Mouse (Mus musculus) liver, postnatal 0 days (tissue): ENCODE results near the gene Gna11. TPM values are rescaled to one million over a fixed set of nuclear protein-coding genes. Genes with fewer than 3 reads are reported as not detected.

Experiments
- ATAC-seq: fragments of 200-750 bp; cut with Nextera tagmentation; 2 replicates; pipeline ENCODE4 v1.8.0; 2017; ENCODE audit warnings: mild to moderate bottlenecking, moderate library complexity
- DNase-seq: peaks from one replicate; pipeline ENCODE4 v3.0.0-alpha.2; 2016
- H3K27ac ChIP-seq: fragments of 300-500 bp; sonication (generic); 2 replicates; pipeline ENCODE4 v1.5.1; 2014; ENCODE audit warnings: antibody characterized with exemption, moderate library complexity, mild to moderate bottlenecking, low read depth
- H3K27me3 ChIP-seq: fragments of 300-500 bp; sonication (generic); 2 replicates; pipeline ENCODE4 v1.6.1; 2014; ENCODE audit warnings: low read length, control low read depth, mixed read lengths; ENCODE audit not compliant: insufficient read depth
- H3K36me3 ChIP-seq: fragments of 300-500 bp; sonication (generic); replicated peaks from 2 replicates; pipeline ENCODE4 v1.6.1; 2014; ENCODE audit warnings: mild to moderate bottlenecking, control low read depth, low read length, moderate library complexity, mixed read lengths; ENCODE audit not compliant: insufficient read depth
- H3K4me1 ChIP-seq: fragments of 300-500 bp; sonication (generic); 2 replicates; pipeline ENCODE4 v1.6.1; 2014; ENCODE audit warnings: antibody characterized with exemption, mild to moderate bottlenecking, control low read depth; ENCODE audit not compliant: insufficient read depth
- H3K4me2 ChIP-seq: fragments of 300-500 bp; sonication (generic); 2 replicates; pipeline ENCODE4 v1.6.1; 2014; ENCODE audit warnings: low read depth, mild to moderate bottlenecking, low read length, moderate library complexity, mixed read lengths
- H3K4me3 ChIP-seq: fragments of 300-500 bp; sonication (generic); 2 replicates; pipeline ENCODE4 v1.5.1; 2014; ENCODE audit warnings: low read depth, low read length
- H3K9ac ChIP-seq: fragments of 300-500 bp; sonication (generic); replicated peaks from 2 replicates; pipeline ENCODE4 v1.6.1; 2014; ENCODE audit warnings: mild to moderate bottlenecking, moderate library complexity
- H3K9me3 ChIP-seq: fragments of 300-500 bp; sonication (generic); 2 replicates; pipeline ENCODE4 v1.6.1; 2016; ENCODE audit warnings: mild to moderate bottlenecking, control low read depth, low read length, mixed read lengths
- CTCF ChIP-seq: sonication (generic); IDR thresholded peaks from 2 replicates; pipeline ENCODE4 v1.5.1; 2016; ENCODE audit warnings: antibody characterized with exemption, low read depth
- EP300 ChIP-seq: IDR thresholded peaks from 2 replicates; pipeline ENCODE4 v1.6.1; 2016; ENCODE audit warnings: antibody characterized with exemption, low read depth, mild to moderate bottlenecking
- WGBS: fragments of 180-500 bp; shearing (Covaris S2); extraction: QIAGEN DNeasy Blood & Tissue Kit; methylation state at CpG from one replicate; pipeline ENCODE4 v1.1.7; 2014; ENCODE audit not compliant: insufficient replicate concordance; 5-methylcytosine and 5-hydroxymethylcytosine counted together
- polyA plus RNA-seq: library from polyadenylated mRNA; unstranded; fragments of >200 nt; fragmentation: Nextera tagmentation; extraction: Ambion mirVana; gene quantifications from 2 replicates; pipeline ENCODE4 v1.2.1, GENCODE M21; 2015

Gene Gna11
- polyA plus RNA-seq, 1 experiment from 2014 or later, result 18.3 TPM

DNA sequence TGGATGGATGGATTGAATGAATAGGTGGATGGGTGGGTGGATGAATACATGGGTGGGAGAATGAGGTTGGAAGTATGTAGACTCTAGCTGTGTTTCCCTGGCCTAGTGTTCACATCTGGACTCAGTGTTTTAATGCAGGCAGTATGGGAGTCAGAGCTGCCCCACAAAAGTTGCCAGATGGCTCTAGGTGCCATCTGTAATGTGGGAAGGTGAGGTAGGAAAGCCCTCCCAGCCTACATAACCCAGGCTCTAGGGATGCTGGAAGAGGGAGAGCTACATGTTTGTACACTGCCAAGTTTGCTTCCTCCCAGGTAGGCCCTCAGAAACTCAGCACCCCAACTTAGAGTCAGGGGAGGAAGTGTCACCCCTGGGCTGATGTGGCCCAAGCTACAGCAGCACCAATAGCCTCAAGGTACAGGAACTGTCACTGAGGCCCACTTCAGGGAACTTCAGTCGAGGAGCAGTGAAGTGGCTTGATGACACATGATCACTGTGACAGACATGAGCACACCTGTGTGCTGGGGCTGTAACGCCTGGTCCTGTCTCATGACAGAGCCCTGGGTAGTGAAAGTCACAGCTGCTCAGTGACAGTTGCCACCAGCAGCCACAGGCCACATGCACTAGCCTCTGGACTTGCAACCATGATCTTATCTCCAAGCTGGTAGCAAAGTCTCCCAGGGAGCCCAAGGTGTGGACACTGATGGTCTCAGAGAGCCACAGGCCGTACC, 6.5 kb downstream of the Gna11 start:
- H3K9ac ChIP-seq, result no peak overlapping the region
- no peak for DNase-seq

DNA sequence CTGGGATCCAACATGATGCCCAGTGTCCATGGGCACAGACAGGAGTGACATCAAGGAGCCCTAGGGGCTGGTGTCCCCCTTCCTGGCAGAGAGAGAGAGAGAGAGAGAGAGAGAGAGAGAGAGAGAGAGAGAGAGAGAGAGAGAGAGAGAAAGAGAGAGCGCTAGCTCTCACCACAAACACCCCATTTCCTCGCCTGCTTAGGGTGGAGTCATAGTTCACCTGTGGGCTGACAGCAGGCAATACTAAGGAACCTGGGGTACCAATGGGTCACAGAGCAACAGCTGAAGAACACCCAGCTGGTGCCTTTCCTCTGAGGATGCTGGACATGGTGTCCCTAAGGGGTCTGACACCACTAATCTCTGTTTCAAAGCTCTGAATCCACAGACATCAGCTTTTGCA, 7.6 kb downstream of the Gna11 start:
- H3K4me1 ChIP-seq, result peaks cover 18% of the 10 kb centered on the region
- no peaks in the 10 kb centered on the region for H3K9me3 ChIP-seq
- H3K36me3 ChIP-seq, result peaks cover 15% of the 10 kb centered on the region
- ATAC-seq, result no peak
- no peak for TF ChIP-seq CTCF
- TF ChIP-seq EP300, result no peak
- no peaks in the 10 kb centered on the region for H3K27me3 ChIP-seq
- H3K9ac ChIP-seq, result no peak overlapping the region
- 65% methylated on average over 2 of the region's 2 CpGs for WGBS
- H3K4me2 ChIP-seq, result no peak overlapping the region
- DNase-seq, result no peak
- H3K27ac ChIP-seq, result no peak overlapping the region
- no peak overlapping the region for H3K4me3 ChIP-seq

More for the DNA sequence above, 6.5 kb downstream of the Gna11 start:
- peaks cover 10% of the 10 kb centered on the region; the same call in 1 of the 2 replicates for H3K36me3 ChIP-seq
- no peaks in the 10 kb centered on the region for H3K27me3 ChIP-seq
- H3K4me2 ChIP-seq, result no peak overlapping the region
- no peak for TF ChIP-seq EP300
- no peak for TF ChIP-seq CTCF
- H3K4me1 ChIP-seq, result peaks cover 28% of the 10 kb centered on the region
- 0 out of 2 replicates have a peak overlapping the region, but pooled peaks have one; percentile 12 for H3K27ac ChIP-seq
- 68% methylated on average over 3 of the region's 3 CpGs for WGBS
- no peaks in the 10 kb centered on the region for H3K9me3 ChIP-seq
- ATAC-seq, result peak; percentile 10
- H3K4me3 ChIP-seq, result no peak overlapping the region

DNA sequence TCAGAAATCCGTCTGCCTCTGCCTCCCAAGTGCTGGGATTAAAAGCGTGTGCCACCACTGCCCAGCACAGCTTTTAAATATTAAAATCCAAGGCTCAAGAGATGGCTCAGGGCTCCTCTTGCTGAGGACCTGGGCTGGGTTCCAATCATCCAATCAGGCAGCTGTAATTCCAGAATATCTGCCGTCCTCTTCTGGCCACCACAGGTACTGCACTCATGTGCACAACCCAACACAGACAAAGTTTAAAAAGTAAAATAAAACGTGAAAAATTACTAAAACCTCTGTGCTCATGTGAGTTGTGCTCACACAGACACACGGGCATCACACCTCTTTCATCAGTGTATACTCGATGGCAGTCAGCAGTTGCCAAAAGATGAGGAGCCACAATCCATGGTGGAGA, 8.3 kb downstream of the Gna11 start:
- H3K9ac ChIP-seq, result no peak overlapping the region
- H3K4me2 ChIP-seq, result no peak overlapping the region
- WGBS, result 65% methylated on average over 6 of the region's 6 CpGs
- peaks cover 20% of the 10 kb centered on the region for H3K36me3 ChIP-seq
- H3K27me3 ChIP-seq, result no peaks in the 10 kb centered on the region
- ATAC-seq (peak; percentile 17; the same call in 1 of the 2 replicates), DNase-seq (no peak)
- H3K27ac ChIP-seq, result no peak overlapping the region
- TF ChIP-seq EP300 (no peak), CTCF (peak; percentile 73)
- no peaks in the 10 kb centered on the region for H3K9me3 ChIP-seq
- no peak overlapping the region for H3K4me3 ChIP-seq
- peaks cover 11% of the 10 kb centered on the region for H3K4me1 ChIP-seq

DNA sequence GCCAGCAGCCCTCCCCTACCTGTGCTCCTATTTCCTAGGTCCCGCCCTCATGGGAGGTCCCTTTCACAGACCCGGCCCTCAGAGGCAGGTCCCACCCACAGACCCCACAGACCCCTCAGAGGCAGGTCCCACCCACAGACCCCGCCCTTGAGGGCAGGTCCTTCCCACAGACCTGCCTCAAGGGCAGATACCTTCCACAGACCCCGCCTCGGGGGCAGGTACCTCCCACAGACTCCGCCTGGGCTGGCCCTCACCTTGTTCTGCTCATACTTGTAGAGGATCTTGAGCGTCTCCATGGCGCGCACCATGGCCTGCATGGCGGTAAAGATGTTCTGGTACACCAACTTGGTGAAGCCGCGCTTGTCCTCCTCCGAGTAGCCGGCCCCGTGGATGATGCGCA, 10.2 kb downstream of the Gna11 start:
- WGBS, result 82% methylated on average over 16 of the region's 16 CpGs
- peaks cover 3% of the 10 kb centered on the region; the same call in 1 of the 2 replicates for H3K4me1 ChIP-seq
- H3K36me3 ChIP-seq, result peaks cover 32% of the 10 kb centered on the region
- H3K27ac ChIP-seq, result no peak overlapping the region
- no peaks in the 10 kb centered on the region for H3K27me3 ChIP-seq
- H3K4me2 ChIP-seq, result no peak overlapping the region
- DNase-seq, result no peak
- no peak for TF ChIP-seq CTCF
- TF ChIP-seq EP300, result no peak
- ATAC-seq, result no peak
- no peak overlapping the region for H3K4me3 ChIP-seq
- no peak overlapping the region for H3K9ac ChIP-seq
- no peaks in the 10 kb centered on the region for H3K9me3 ChIP-seq

DNA sequence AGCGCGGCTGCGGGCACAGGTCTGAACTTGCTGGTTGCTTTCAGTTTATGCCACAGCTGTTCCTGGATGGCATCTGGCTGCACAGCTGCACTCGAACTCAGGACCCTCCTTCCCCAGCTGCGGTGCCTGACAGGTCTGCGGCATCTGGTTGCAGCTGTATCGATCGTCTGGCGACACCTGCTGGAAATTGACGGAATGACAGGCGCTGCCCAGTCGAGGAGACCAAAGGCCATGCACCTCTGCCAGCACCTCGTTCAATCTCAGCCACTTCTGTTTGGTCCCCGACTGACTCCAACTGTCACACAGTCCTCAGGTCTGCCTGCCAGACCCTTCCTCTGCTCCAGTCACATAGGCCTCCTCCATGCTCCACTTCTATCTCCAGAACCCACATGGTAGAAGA, 18.2 kb downstream of the Gna11 start:
- peak; percentile 99 for TF ChIP-seq CTCF
- no peak for TF ChIP-seq EP300
- no peaks in the 10 kb centered on the region for H3K27me3 ChIP-seq
- H3K4me1 ChIP-seq, result peaks cover 21% of the 10 kb centered on the region
- H3K4me2 ChIP-seq, result no peak overlapping the region
- H3K9me3 ChIP-seq, result no peaks in the 10 kb centered on the region
- no peak overlapping the region for H3K27ac ChIP-seq
- peaks cover 15% of the 10 kb centered on the region for H3K36me3 ChIP-seq
- 5% methylated on average over 14 of the region's 14 CpGs for whole genome bisulfite sequencing
- no peak overlapping the region for H3K9ac ChIP-seq
- ATAC-seq, result peak; percentile 56
- no peak overlapping the region for H3K4me3 ChIP-seq
- peak; percentile 90 for DNase-seq

DNA sequence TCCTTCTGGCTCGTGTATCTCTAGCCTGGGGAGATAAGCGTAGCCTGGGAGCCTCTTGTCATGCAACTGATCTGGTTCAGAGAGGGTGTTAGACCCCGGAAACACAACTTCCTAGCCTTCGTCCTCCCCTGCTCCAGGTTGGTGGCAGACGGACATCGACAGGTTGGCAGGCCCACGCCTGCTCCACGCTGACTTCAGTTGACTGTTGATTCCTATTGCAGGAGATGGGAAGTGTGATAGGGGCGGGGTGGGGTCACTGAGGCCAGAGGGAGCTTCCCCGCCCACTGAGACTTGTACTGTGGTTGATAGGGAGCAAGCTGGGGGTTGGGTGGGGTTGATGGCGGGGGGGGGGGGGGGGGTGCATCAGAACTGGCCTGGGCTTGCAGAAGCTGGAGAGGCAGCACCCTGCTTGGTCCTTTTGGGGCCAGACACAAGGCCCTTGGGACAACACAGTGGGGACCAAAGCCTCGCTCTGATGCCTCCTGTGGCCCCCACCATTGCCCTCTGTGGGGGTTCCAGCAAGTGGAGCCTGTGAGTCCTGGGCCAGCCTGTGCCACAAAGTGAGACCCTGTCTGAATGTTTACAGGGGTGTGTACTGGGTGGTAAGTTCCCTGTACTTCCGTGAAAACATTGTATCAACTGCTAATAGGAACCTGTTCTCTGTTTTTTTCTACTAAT, 19.8 kb downstream of the Gna11 start:
- H3K27me3 ChIP-seq, result no peaks in the 10 kb centered on the region
- 0 out of 2 replicates have a peak, but pooled peaks cover 2% of the 10 kb centered on the region for H3K36me3 ChIP-seq
- DNase-seq (peak; percentile 64), ATAC-seq (peak; percentile 65)
- peak overlapping the region; percentile 78 for H3K27ac ChIP-seq
- H3K9ac ChIP-seq, result no peak overlapping the region; the same call in 1 of the 2 replicates
- H3K4me2 ChIP-seq, result peak overlapping the region; percentile 70
- WGBS, result 29% methylated on average over 12 of the region's 13 CpGs
- H3K4me1 ChIP-seq, result peaks cover 24% of the 10 kb centered on the region
- no peak overlapping the region for H3K4me3 ChIP-seq
- no peaks in the 10 kb centered on the region for H3K9me3 ChIP-seq
- no peak for TF ChIP-seq EP300
- no peak for TF ChIP-seq CTCF
